11 mouse cellular contexts compared by ENCODE assay signal in genomic region chr2:72976036-72976435, GRCm38 (mm10). TPM values are rescaled to one million over a fixed set of nuclear protein-coding genes. Genes with fewer than 3 reads are reported as not detected.
DNase-seq lines count a peak whose midpoint lies in the region; ATAC-seq lines count a peak whose summit lies in the region.
"Had no signal": no experiment of that assay in that cellular context is flagged by ENCODE, and none has a peak within 500 bp of the region (broad histone marks: within the 10 kb centered on the region; RNA-seq: fewer than 3 reads in every experiment).

No protein-coding gene starts in this region.

- no peak overlapping the region for H3K4me3 ChIP-seq in hindbrain, embryonic 14.5 days (replicated peaks; ENCODE audit: low read length)
- no peak overlapping the region for H3K4me3 ChIP-seq in hindbrain, embryonic 16.5 days (ENCODE audit: low read length)
- peak overlapping the region; percentile 78 for H3K4me3 ChIP-seq in megakaryocyte, embryonic 14.5 days (replicated peaks)
- H3K4me3 ChIP-seq in embryonic facial prominence, embryonic 13.5 days = no peak overlapping the region

- H3K4me2 ChIP-seq in hindbrain, embryonic 14.5 days (replicated peaks) = peak overlapping the region; percentile 21; the same call in 1 of the 2 replicates
- no peak overlapping the region; the same call in 1 of the 2 replicates for H3K4me2 ChIP-seq in hindbrain, embryonic 16.5 days (ENCODE audit: low read length)
- H3K4me2 ChIP-seq in embryonic facial prominence, embryonic 13.5 days = peak overlapping the region; percentile 36

- H3K27me3 ChIP-seq in hindbrain, embryonic 14.5 days (ENCODE audit: control insufficient read depth, insufficient read depth, low read length) = no peaks in the 10 kb centered on the region
- no peaks in the 10 kb centered on the region for H3K27me3 ChIP-seq in hindbrain, embryonic 16.5 days (replicated peaks; ENCODE audit: control insufficient read depth, insufficient read depth, low read length)
- H3K27me3 ChIP-seq in megakaryocyte, embryonic 14.5 days (replicated peaks) = no peaks in the 10 kb centered on the region
- no peaks in the 10 kb centered on the region for H3K27me3 ChIP-seq in embryonic facial prominence, embryonic 13.5 days

- peaks cover 30% of the 10 kb centered on the region for H3K4me1 ChIP-seq in hindbrain, embryonic 14.5 days (replicated peaks; ENCODE audit: control insufficient read depth, insufficient read depth, low read length)
- H3K4me1 ChIP-seq in hindbrain, embryonic 16.5 days (ENCODE audit: control insufficient read depth, insufficient read depth, low read depth, low read length) = peaks cover 19% of the 10 kb centered on the region
- H3K4me1 ChIP-seq in megakaryocyte, embryonic 14.5 days = peaks cover 19% of the 10 kb centered on the region
- H3K4me1 ChIP-seq in embryonic facial prominence, embryonic 13.5 days = peaks cover 16% of the 10 kb centered on the region

- ATAC-seq in hindbrain, embryonic 14.5 days (ENCODE audit: low FRiP score) = no peak
- no peak for ATAC-seq in hindbrain, embryonic 16.5 days
- no peak for ATAC-seq in megakaryocyte, adult 5-6 weeks (ENCODE audit: poor library complexity, severe bottlenecking)
- ATAC-seq in embryonic facial prominence, embryonic 13.5 days (ENCODE audit: insufficient number of reproducible peaks, insufficient read depth, low FRiP score, low TSS enrichment, low read depth) = no peak
- peak; percentile 15 for ATAC-seq in inflammation-experienced regulatory T-cells, adult 6 months

- no peaks in the 10 kb centered on the region for H3K9me3 ChIP-seq in hindbrain, embryonic 14.5 days (ENCODE audit: control insufficient read depth, low read length)
- no peaks in the 10 kb centered on the region for H3K9me3 ChIP-seq in hindbrain, embryonic 16.5 days (ENCODE audit: control insufficient read depth, low read length)
- no peaks in the 10 kb centered on the region for H3K9me3 ChIP-seq in megakaryocyte, embryonic 14.5 days
- no peaks in the 10 kb centered on the region for H3K9me3 ChIP-seq in embryonic facial prominence, embryonic 13.5 days
- H3K9me3 ChIP-seq: G1E had no signal

- H3K36me3 ChIP-seq in hindbrain, embryonic 14.5 days (replicated peaks; ENCODE audit: control insufficient read depth, insufficient read depth) = peaks cover 12% of the 10 kb centered on the region
- 0 out of 2 replicates have a peak, but pooled peaks cover under 1% of the 10 kb centered on the region for H3K36me3 ChIP-seq in hindbrain, embryonic 16.5 days (ENCODE audit: control insufficient read depth, insufficient read depth, low read length)
- H3K36me3 ChIP-seq in megakaryocyte, embryonic 14.5 days (replicated peaks; ENCODE audit: low read length) = peaks cover 36% of the 10 kb centered on the region
- peaks cover 6% of the 10 kb centered on the region for H3K36me3 ChIP-seq in embryonic facial prominence, embryonic 13.5 days

- no peak overlapping the region for H3K27ac ChIP-seq in hindbrain, embryonic 14.5 days
- H3K27ac ChIP-seq in hindbrain, embryonic 16.5 days (ENCODE audit: low read depth, low read length) = no peak overlapping the region
- H3K27ac ChIP-seq in embryonic facial prominence, embryonic 13.5 days = no peak overlapping the region

- no peak for DNase-seq in hindbrain, embryonic 14.5 days (ENCODE audit: low spot score)
- no peak for DNase-seq in cerebellum, postnatal 4 days (ENCODE audit: low spot score in 2 of 2)
- DNase-seq: heart, postnatal 36 days had no signal

- H3K9ac ChIP-seq in hindbrain, embryonic 14.5 days = no peak overlapping the region
- no peak overlapping the region for H3K9ac ChIP-seq in hindbrain, embryonic 16.5 days (ENCODE audit: low read depth, low read length)
- no peak overlapping the region for H3K9ac ChIP-seq in embryonic facial prominence, embryonic 13.5 days

RNA-seq across cellular contexts. Expression of gene Sp3, which starts 4.2 kb away (rescaled TPM):
- 47.2 and 47.4 TPM in 2 replicates for polyA plus RNA-seq in hindbrain, embryonic 14.5 days (2014; fragmentation: Nextera tagmentation; extraction: Ambion mirVana)
- polyA plus RNA-seq in hindbrain, embryonic 16.5 days (2015; fragmentation: Nextera tagmentation; extraction: Ambion mirVana) = 30.0 and 31.2 TPM in 2 replicates
- 2.3 and 2.5 TPM in 2 replicates for polyA plus RNA-seq in megakaryocyte, embryonic 14.5 days (2012; ENCODE audit: insufficient read depth, low replicate concordance)
- 196 and 198 TPM in 2 replicates for total RNA-seq in megakaryocyte, adult 5-6 weeks (2015)
- 220 and 269 TPM in 2 replicates for total RNA-seq in megakaryocyte, adult 5-6 weeks (2017)
- 67.4 and 69.0 TPM in 2 replicates for polyA plus RNA-seq in embryonic facial prominence, embryonic 13.5 days (2015; fragmentation: Nextera tagmentation; extraction: Ambion mirVana)
- polyA plus RNA-seq in inflammation-experienced regulatory T-cells, adult 6 months (2017; shearing (Covaris generic)) = 10 to 100 TPM; 48.5 to 64.8 (median 62.2) TPM

RNA-seq across cellular contexts. Expression of gene Gm11084, which starts 10.5 kb away (rescaled TPM):
- not detected in 2 replicates for polyA plus RNA-seq in hindbrain, embryonic 14.5 days (2014; fragmentation: Nextera tagmentation; extraction: Ambion mirVana)
- not detected in 2 replicates for polyA plus RNA-seq in hindbrain, embryonic 16.5 days (2015; fragmentation: Nextera tagmentation; extraction: Ambion mirVana)
- not detected in 2 replicates for polyA plus RNA-seq in megakaryocyte, embryonic 14.5 days (2012; ENCODE audit: insufficient read depth, low replicate concordance)
- total RNA-seq in megakaryocyte, adult 5-6 weeks (2015) = not detected in 2 replicates
- total RNA-seq in megakaryocyte, adult 5-6 weeks (2017) = not detected in 2 replicates
- not detected in 2 replicates for polyA plus RNA-seq in embryonic facial prominence, embryonic 13.5 days (2015; fragmentation: Nextera tagmentation; extraction: Ambion mirVana)
- not detected for polyA plus RNA-seq in inflammation-experienced regulatory T-cells, adult 6 months (2017; shearing (Covaris generic))
- total RNA-seq: G1E; heart, postnatal 36 days; left cerebral cortex, postnatal 14 days had no signal
- polyA plus RNA-seq: cortical plate, adult 2 months; G1E had no signal
